Mouse (Mus musculus): ENCODE results near the gene Kifc3. TPM values are rescaled to one million over a fixed set of nuclear protein-coding genes. Genes with fewer than 3 reads are reported as not detected.

Kifc3 gene
- polyA plus RNA-seq, 1 experiment: 31.1 TPM

DNA sequence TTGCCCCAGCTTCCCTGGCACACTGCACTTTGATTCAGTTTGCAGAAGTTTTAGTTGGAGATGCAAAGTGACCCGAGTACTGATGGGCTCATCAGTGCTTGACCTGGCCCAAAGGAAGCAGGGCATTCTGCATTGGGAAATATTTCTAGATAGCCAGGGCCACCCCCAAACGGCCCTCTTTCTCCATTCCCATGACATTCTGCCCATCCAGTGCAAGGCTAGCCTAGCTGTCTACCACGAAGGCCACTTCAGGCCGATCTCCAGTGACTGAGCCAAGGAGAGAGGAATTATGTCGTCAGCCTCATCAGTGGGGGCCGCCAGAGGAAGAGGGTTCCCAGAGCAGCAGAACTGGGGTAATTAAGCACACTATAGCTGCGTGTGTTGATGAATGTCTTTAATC, 1.1 kb downstream of the Kifc3 start:
- no peak for DNase-seq (ENCODE audit: low read depth)
- TF ChIP-seq POLR2A (IDR thresholded peaks at IDR 0.05; ENCODE audit: borderline replicate concordance, extremely low read depth, insufficient read depth, insufficient read length, poor library complexity, severe bottlenecking): no peak
- TF ChIP-seq CTCF (IDR thresholded peaks at IDR 0.05; ENCODE audit: borderline replicate concordance, extremely low read depth, insufficient read depth, insufficient read length): no peak

GRCm38 (mm10) chr8:95200001-95200405, 2.6 kb downstream of the Kifc3 start:
- no peak for DNase-seq (ENCODE audit: low read depth)
- TF ChIP-seq POLR2A (IDR thresholded peaks at IDR 0.05; ENCODE audit: borderline replicate concordance, extremely low read depth, insufficient read depth, insufficient read length, poor library complexity, severe bottlenecking) (no peak), CTCF (IDR thresholded peaks at IDR 0.05; ENCODE audit: borderline replicate concordance, extremely low read depth, insufficient read depth, insufficient read length) (no peak)

DNA sequence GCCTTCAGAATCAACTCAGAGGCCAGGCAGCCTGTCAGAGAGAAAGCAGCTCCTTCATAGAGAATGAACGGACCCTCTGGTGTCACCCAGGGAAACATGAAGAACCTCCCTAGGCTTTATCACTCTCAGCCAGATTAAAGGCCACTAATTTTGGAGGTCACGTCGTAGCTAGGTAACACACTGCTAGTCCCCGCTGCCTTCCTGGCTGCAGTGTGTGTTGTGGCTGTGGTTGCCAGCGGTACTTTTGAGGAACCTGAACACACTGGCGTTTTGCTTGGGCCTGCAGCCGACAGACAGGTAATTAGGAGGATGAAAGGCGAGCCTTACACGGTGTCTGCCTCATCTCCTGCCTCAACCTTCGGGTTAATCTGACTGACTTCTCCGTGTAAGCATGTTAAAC, 6.9 kb downstream of the Kifc3 start:
- TF ChIP-seq CTCF (IDR thresholded peaks at IDR 0.05; ENCODE audit: borderline replicate concordance, extremely low read depth, insufficient read depth, insufficient read length) (no peak), POLR2A (IDR thresholded peaks at IDR 0.05; ENCODE audit: borderline replicate concordance, extremely low read depth, insufficient read depth, insufficient read length, poor library complexity, severe bottlenecking) (no peak)
- no peak for DNase-seq (ENCODE audit: low read depth)

GRCm38 (mm10) chr8:95191497-95192175, 11.0 kb downstream of the Kifc3 start:
- DNase-seq (ENCODE audit: low read depth): no peak
- TF ChIP-seq POLR2A (IDR thresholded peaks at IDR 0.05; ENCODE audit: borderline replicate concordance, extremely low read depth, insufficient read depth, insufficient read length, poor library complexity, severe bottlenecking) (no peak), CTCF (IDR thresholded peaks at IDR 0.05; ENCODE audit: borderline replicate concordance, extremely low read depth, insufficient read depth, insufficient read length) (no peak)

DNA sequence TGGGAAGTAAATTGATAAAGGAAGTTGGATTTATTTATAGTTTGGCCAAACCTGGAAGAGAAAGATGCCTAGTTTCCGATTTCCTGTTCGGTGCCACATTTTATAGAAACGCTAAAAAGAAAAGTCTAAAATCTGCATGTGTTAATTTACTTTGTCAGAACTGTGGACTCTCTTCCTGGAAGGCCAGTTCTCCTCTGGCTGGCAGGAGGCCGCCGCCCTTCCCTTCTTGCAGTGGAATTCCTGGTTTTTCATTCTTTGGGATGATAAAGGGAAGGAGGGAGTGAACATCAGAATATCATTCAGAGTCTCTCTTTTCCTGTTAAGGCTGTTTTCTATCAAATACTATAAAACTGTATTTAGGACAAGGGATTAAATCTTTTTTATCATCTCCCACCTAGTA, 15.0 kb downstream of the Kifc3 start:
- no peak for TF ChIP-seq POLR2A (IDR thresholded peaks at IDR 0.05; ENCODE audit: borderline replicate concordance, extremely low read depth, insufficient read depth, insufficient read length, poor library complexity, severe bottlenecking)
- no peak for TF ChIP-seq CTCF (IDR thresholded peaks at IDR 0.05; ENCODE audit: borderline replicate concordance, extremely low read depth, insufficient read depth, insufficient read length)
- no peak for DNase-seq (ENCODE audit: low read depth)

DNA sequence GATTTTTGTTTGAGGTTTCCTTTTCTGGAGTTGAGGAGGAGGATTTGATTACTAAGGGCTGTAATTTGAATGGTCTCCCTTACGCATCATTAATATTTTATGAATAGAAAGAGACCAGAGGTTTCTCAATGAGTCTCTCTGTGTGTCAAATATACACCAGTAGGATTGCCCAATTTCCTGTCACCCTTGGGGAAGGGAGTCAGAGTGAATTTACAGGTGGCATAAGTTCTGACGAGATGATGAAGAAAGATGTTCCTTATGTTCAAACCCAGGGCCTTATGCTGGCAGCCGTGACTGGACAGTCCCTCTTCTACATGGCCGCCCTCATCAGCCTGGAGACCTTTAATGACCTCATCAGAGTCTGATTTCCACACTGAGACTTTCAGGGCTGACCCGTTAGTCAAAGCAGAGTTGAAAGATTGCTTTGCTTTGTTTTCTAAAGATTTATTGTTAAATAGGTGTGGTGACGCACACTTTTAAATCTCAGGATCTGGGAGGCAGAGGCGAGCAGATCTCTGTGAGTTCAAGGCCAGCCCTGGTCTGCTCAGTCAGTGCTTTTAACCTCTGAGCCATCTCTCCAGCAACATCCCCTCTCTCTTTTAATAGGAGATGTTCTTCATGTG, 16.6 kb downstream of the Kifc3 start:
- TF ChIP-seq CTCF (IDR thresholded peaks at IDR 0.05; ENCODE audit: borderline replicate concordance, extremely low read depth, insufficient read depth, insufficient read length) (no peak), POLR2A (IDR thresholded peaks at IDR 0.05; ENCODE audit: borderline replicate concordance, extremely low read depth, insufficient read depth, insufficient read length, poor library complexity, severe bottlenecking) (no peak)
- no peak for DNase-seq (ENCODE audit: low read depth)

- TF ChIP-seq CTCF (IDR thresholded peaks at IDR 0.05; ENCODE audit: borderline replicate concordance, extremely low read depth, insufficient read depth, insufficient read length): no peak
- TF ChIP-seq POLR2A (IDR thresholded peaks at IDR 0.05; ENCODE audit: borderline replicate concordance, extremely low read depth, insufficient read depth, insufficient read length, poor library complexity, severe bottlenecking): no peak
- DNase-seq (ENCODE audit: low read depth): no peak
These were observed 17.5 kb downstream of the Kifc3 start for GRCm38 (mm10) chr8:95185104-95185503.

GRCm38 (mm10) chr8:95184171-95184570, 18.4 kb downstream of the Kifc3 start:
- TF ChIP-seq POLR2A (IDR thresholded peaks at IDR 0.05; ENCODE audit: borderline replicate concordance, extremely low read depth, insufficient read depth, insufficient read length, poor library complexity, severe bottlenecking): no peak
- TF ChIP-seq CTCF (IDR thresholded peaks at IDR 0.05; ENCODE audit: borderline replicate concordance, extremely low read depth, insufficient read depth, insufficient read length): no peak
- DNase-seq (ENCODE audit: low read depth): no peak

DNA sequence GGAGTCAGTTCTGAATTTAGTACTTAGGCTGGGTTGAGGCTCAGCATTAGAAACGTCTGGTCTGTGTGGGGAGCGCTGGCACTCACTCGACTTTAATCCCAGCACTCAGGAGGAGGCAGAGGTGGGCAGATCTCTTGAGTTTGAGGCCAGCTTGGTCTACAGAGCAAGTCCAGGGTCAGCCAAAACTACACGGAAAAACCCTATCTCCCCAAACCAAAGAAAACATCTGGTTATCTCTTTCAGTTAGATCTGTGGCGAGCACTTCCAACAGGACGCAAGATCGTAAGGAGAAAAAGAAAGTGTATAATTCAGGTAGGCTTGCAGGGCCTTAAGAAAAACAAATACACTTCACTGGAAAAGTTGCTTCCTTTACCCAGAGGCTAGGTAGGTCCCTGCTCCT, 20.8 kb downstream of the Kifc3 start:
- TF ChIP-seq POLR2A (IDR thresholded peaks at IDR 0.05; ENCODE audit: borderline replicate concordance, extremely low read depth, insufficient read depth, insufficient read length, poor library complexity, severe bottlenecking) (no peak), CTCF (IDR thresholded peaks at IDR 0.05; ENCODE audit: borderline replicate concordance, extremely low read depth, insufficient read depth, insufficient read length) (no peak)
- no peak for DNase-seq (ENCODE audit: low read depth)

DNA sequence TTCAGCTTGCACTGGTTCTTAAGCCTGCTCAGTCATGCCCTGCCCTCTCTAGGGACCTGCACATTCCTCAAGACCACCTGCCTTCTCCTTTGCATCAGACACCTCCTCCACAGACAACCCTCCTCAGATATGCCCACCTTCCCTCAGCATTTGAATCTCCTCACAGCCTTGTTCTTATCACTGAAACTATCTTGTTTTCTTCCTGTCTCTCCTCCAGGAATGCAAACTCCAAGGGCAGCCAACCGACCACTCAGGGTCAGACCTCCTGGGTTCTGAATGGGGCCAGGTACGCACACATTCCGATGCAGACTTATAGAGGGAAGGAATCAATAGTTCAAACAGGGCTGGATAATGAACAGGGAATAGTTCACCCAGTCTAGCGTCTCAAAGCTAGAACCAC, 24.4 kb downstream of the Kifc3 start:
- TF ChIP-seq CTCF (IDR thresholded peaks at IDR 0.05; ENCODE audit: borderline replicate concordance, extremely low read depth, insufficient read depth, insufficient read length) (no peak), POLR2A (IDR thresholded peaks at IDR 0.05; ENCODE audit: borderline replicate concordance, extremely low read depth, insufficient read depth, insufficient read length, poor library complexity, severe bottlenecking) (no peak)
- DNase-seq (ENCODE audit: low read depth): no peak

GRCm38 (mm10) chr8:95176985-95177384, 25.6 kb downstream of the Kifc3 start:
- TF ChIP-seq CTCF (IDR thresholded peaks at IDR 0.05; ENCODE audit: borderline replicate concordance, extremely low read depth, insufficient read depth, insufficient read length) (no peak), POLR2A (IDR thresholded peaks at IDR 0.05; ENCODE audit: borderline replicate concordance, extremely low read depth, insufficient read depth, insufficient read length, poor library complexity, severe bottlenecking) (no peak)
- DNase-seq (ENCODE audit: low read depth): no peak

- peak; percentile 94 for DNase-seq (ENCODE audit: low read depth)
- TF ChIP-seq CTCF (IDR thresholded peaks at IDR 0.05; ENCODE audit: borderline replicate concordance, extremely low read depth, insufficient read depth, insufficient read length): peak; percentile 18; the same call in 1 of the 2 replicates
- no peak for TF ChIP-seq POLR2A (IDR thresholded peaks at IDR 0.05; ENCODE audit: borderline replicate concordance, extremely low read depth, insufficient read depth, insufficient read length, poor library complexity, severe bottlenecking)
These were observed 26.8 kb downstream of the Kifc3 start for GRCm38 (mm10) chr8:95175808-95176207.
